Mouse (Mus musculus): ENCODE measurements around the gene Pcdh8. TPM values are rescaled to one million over a fixed set of nuclear protein-coding genes. Genes with fewer than 3 reads are reported as not detected.
A peak's percentile ranks its signal among the peaks of the same experiment; 100 is the strongest.

Pcdh8 gene
- 22.7 and 35.1 TPM in 2 replicates for polyA plus RNA-seq (2014; fragmentation: Nextera tagmentation; extraction: Ambion mirVana)

- H3K4me3 ChIP-seq (ENCODE audit: low read depth, low read length): peak within 1 kb of the TSS; percentile 60
- peaks cover 20% of the 10 kb centered on the region; the same call in 1 of the 2 replicates for H3K27me3 ChIP-seq (replicated peaks; ENCODE audit: control insufficient read depth, insufficient read depth, low read length)
- 0% methylated on average over 29 of the region's 30 CpGs for WGBS
- peak within 1 kb of the TSS; percentile 83 for H3K4me2 ChIP-seq (ENCODE audit: low read length)
- H3K9me3 ChIP-seq (replicated peaks; ENCODE audit: control insufficient read depth, low read length): 0 out of 2 replicates have a peak, but pooled peaks cover 4% of the 10 kb centered on the region
- peak; percentile 98 for DNase-seq (ENCODE audit: low spot score)
- H3K36me3 ChIP-seq (ENCODE audit: control insufficient read depth, insufficient read depth, low read length): peaks cover 4% of the 10 kb centered on the region; the same call in 1 of the 2 replicates
- peak within 1 kb of the TSS; percentile 90 for H3K27ac ChIP-seq (ENCODE audit: low read depth, low read length)
- ATAC-seq: peak; percentile 92
- H3K9ac ChIP-seq (ENCODE audit: low read length): peak within 1 kb of the TSS; percentile 75
- H3K4me1 ChIP-seq (ENCODE audit: control insufficient read depth, insufficient read depth, low read length): peaks cover 31% of the 10 kb centered on the region
These were observed at the start of gene Pcdh8 for GRCm38 (mm10) chr14:79771094-79771535. Gene Pcdh8, minus strand, starts transcription at chr14:79771312.

GRCm38 (mm10) chr14:79814709-79815108 lies 43.6 kb upstream of the Pcdh8 start:
- no peak for ATAC-seq
- Histone ChIP-seq H3K9ac (ENCODE audit: low read length) (no peak overlapping the region), H3K36me3 (ENCODE audit: control insufficient read depth, insufficient read depth, low read length) (no peaks in the 10 kb centered on the region), H3K4me1 (ENCODE audit: control insufficient read depth, insufficient read depth, low read length) (no peaks in the 10 kb centered on the region), H3K27me3 (replicated peaks; ENCODE audit: control insufficient read depth, insufficient read depth, low read length) (no peaks in the 10 kb centered on the region), H3K9me3 (replicated peaks; ENCODE audit: control insufficient read depth, low read length) (no peaks in the 10 kb centered on the region), H3K4me2 (ENCODE audit: low read length) (no peak overlapping the region), H3K4me3 (ENCODE audit: low read depth, low read length) (no peak overlapping the region), H3K27ac (ENCODE audit: low read depth, low read length) (no peak overlapping the region)
- DNase-seq (ENCODE audit: low spot score): no peak
- 55% methylated on average over 8 of the region's 8 CpGs for WGBS

GRCm38 (mm10) chr14:79814084-79814483 lies 43.0 kb upstream of the Pcdh8 start:
- Histone ChIP-seq H3K9ac (ENCODE audit: low read length) (no peak overlapping the region), H3K36me3 (ENCODE audit: control insufficient read depth, insufficient read depth, low read length) (no peaks in the 10 kb centered on the region), H3K4me3 (ENCODE audit: low read depth, low read length) (no peak overlapping the region), H3K27me3 (replicated peaks; ENCODE audit: control insufficient read depth, insufficient read depth, low read length) (no peaks in the 10 kb centered on the region), H3K27ac (ENCODE audit: low read depth, low read length) (no peak overlapping the region), H3K4me1 (ENCODE audit: control insufficient read depth, insufficient read depth, low read length) (no peaks in the 10 kb centered on the region), H3K4me2 (ENCODE audit: low read length) (no peak overlapping the region), H3K9me3 (replicated peaks; ENCODE audit: control insufficient read depth, low read length) (no peaks in the 10 kb centered on the region)
- DNase-seq (ENCODE audit: low spot score): no peak
- ATAC-seq: no peak
- 33% methylated on average over 1 of the region's 1 CpGs for WGBS

- Histone ChIP-seq H3K4me1 (ENCODE audit: control insufficient read depth, insufficient read depth, low read length) (peaks cover 6% of the 10 kb centered on the region), H3K27me3 (replicated peaks; ENCODE audit: control insufficient read depth, insufficient read depth, low read length) (no peaks in the 10 kb centered on the region), H3K36me3 (ENCODE audit: control insufficient read depth, insufficient read depth, low read length) (no peaks in the 10 kb centered on the region), H3K4me3 (ENCODE audit: low read depth, low read length) (no peak overlapping the region), H3K9me3 (replicated peaks; ENCODE audit: control insufficient read depth, low read length) (no peaks in the 10 kb centered on the region), H3K4me2 (ENCODE audit: low read length) (no peak overlapping the region), H3K27ac (ENCODE audit: low read depth, low read length) (no peak overlapping the region), H3K9ac (ENCODE audit: low read length) (no peak overlapping the region)
- peak; percentile 54 for DNase-seq (ENCODE audit: low spot score)
- peak; percentile 54; the same call in 1 of the 2 replicates for ATAC-seq
- WGBS: 66% methylated on average over 8 of the region's 8 CpGs
These were observed 22.1 kb upstream of the Pcdh8 start for GRCm38 (mm10) chr14:79793179-79793578.

- WGBS: 22% methylated on average over 4 of the region's 4 CpGs
- H3K4me1 ChIP-seq (ENCODE audit: control insufficient read depth, insufficient read depth, low read length): peaks cover 6% of the 10 kb centered on the region
- H3K9ac ChIP-seq (ENCODE audit: low read length): no peak overlapping the region
- DNase-seq (ENCODE audit: low spot score) (peak; percentile 81), ATAC-seq (peak; percentile 66)
- no peak overlapping the region for H3K4me3 ChIP-seq (ENCODE audit: low read depth, low read length)
- no peak overlapping the region for H3K27ac ChIP-seq (ENCODE audit: low read depth, low read length)
- H3K36me3 ChIP-seq (ENCODE audit: control insufficient read depth, insufficient read depth, low read length): no peaks in the 10 kb centered on the region
- no peaks in the 10 kb centered on the region for H3K9me3 ChIP-seq (replicated peaks; ENCODE audit: control insufficient read depth, low read length)
- no peaks in the 10 kb centered on the region for H3K27me3 ChIP-seq (replicated peaks; ENCODE audit: control insufficient read depth, insufficient read depth, low read length)
- H3K4me2 ChIP-seq (ENCODE audit: low read length): no peak overlapping the region
These were observed 18.4 kb upstream of the Pcdh8 start for GRCm38 (mm10) chr14:79789535-79789934.

GRCm38 (mm10) chr14:79788656-79789204 lies 17.6 kb upstream of the Pcdh8 start:
- WGBS: 55% methylated on average over 2 of the region's 2 CpGs
- ATAC-seq: peak; percentile 45; the same call in 1 of the 2 replicates
- peak; percentile 32 for DNase-seq (ENCODE audit: low spot score)
- no peaks in the 10 kb centered on the region for H3K36me3 ChIP-seq (ENCODE audit: control insufficient read depth, insufficient read depth, low read length)
- no peak overlapping the region for H3K27ac ChIP-seq (ENCODE audit: low read depth, low read length)
- H3K4me2 ChIP-seq (ENCODE audit: low read length): no peak overlapping the region
- no peak overlapping the region for H3K9ac ChIP-seq (ENCODE audit: low read length)
- no peaks in the 10 kb centered on the region for H3K27me3 ChIP-seq (replicated peaks; ENCODE audit: control insufficient read depth, insufficient read depth, low read length)
- no peak overlapping the region for H3K4me3 ChIP-seq (ENCODE audit: low read depth, low read length)
- H3K9me3 ChIP-seq (replicated peaks; ENCODE audit: control insufficient read depth, low read length): no peaks in the 10 kb centered on the region
- peaks cover 6% of the 10 kb centered on the region for H3K4me1 ChIP-seq (ENCODE audit: control insufficient read depth, insufficient read depth, low read length)

GRCm38 (mm10) chr14:79787918-79788317 lies 16.8 kb upstream of the Pcdh8 start:
- H3K4me2 ChIP-seq (ENCODE audit: low read length): no peak overlapping the region
- no peak for ATAC-seq
- no peak overlapping the region for H3K4me3 ChIP-seq (ENCODE audit: low read depth, low read length)
- no peaks in the 10 kb centered on the region for H3K9me3 ChIP-seq (replicated peaks; ENCODE audit: control insufficient read depth, low read length)
- no peak for DNase-seq (ENCODE audit: low spot score)
- H3K27ac ChIP-seq (ENCODE audit: low read depth, low read length): no peak overlapping the region
- H3K27me3 ChIP-seq (replicated peaks; ENCODE audit: control insufficient read depth, insufficient read depth, low read length): no peaks in the 10 kb centered on the region
- H3K4me1 ChIP-seq (ENCODE audit: control insufficient read depth, insufficient read depth, low read length): peaks cover 4% of the 10 kb centered on the region; the same call in 1 of the 2 replicates
- H3K36me3 ChIP-seq (ENCODE audit: control insufficient read depth, insufficient read depth, low read length): no peaks in the 10 kb centered on the region
- 92% methylated on average over 6 of the region's 6 CpGs for WGBS
- H3K9ac ChIP-seq (ENCODE audit: low read length): no peak overlapping the region

GRCm38 (mm10) chr14:79785400-79785799 lies 14.3 kb upstream of the Pcdh8 start:
- Histone ChIP-seq H3K9me3 (replicated peaks; ENCODE audit: control insufficient read depth, low read length) (no peaks in the 10 kb centered on the region), H3K4me2 (ENCODE audit: low read length) (no peak overlapping the region), H3K36me3 (ENCODE audit: control insufficient read depth, insufficient read depth, low read length) (no peaks in the 10 kb centered on the region), H3K4me1 (ENCODE audit: control insufficient read depth, insufficient read depth, low read length) (peaks cover 4% of the 10 kb centered on the region; the same call in 1 of the 2 replicates), H3K27ac (ENCODE audit: low read depth, low read length) (no peak overlapping the region), H3K4me3 (ENCODE audit: low read depth, low read length) (no peak overlapping the region), H3K9ac (ENCODE audit: low read length) (no peak overlapping the region), H3K27me3 (replicated peaks; ENCODE audit: control insufficient read depth, insufficient read depth, low read length) (no peaks in the 10 kb centered on the region)
- DNase-seq (ENCODE audit: low spot score) (no peak), ATAC-seq (no peak)
- WGBS: 60% methylated on average over 4 of the region's 4 CpGs

- no peak overlapping the region for H3K9ac ChIP-seq (ENCODE audit: low read length)
- ATAC-seq (no peak), DNase-seq (ENCODE audit: low spot score) (no peak)
- 94% methylated on average over 1 of the region's 1 CpGs for whole genome bisulfite sequencing
- H3K4me1 ChIP-seq (ENCODE audit: control insufficient read depth, insufficient read depth, low read length): no peaks in the 10 kb centered on the region
- no peak overlapping the region for H3K4me3 ChIP-seq (ENCODE audit: low read depth, low read length)
- H3K36me3 ChIP-seq (ENCODE audit: control insufficient read depth, insufficient read depth, low read length): no peaks in the 10 kb centered on the region
- H3K27me3 ChIP-seq (replicated peaks; ENCODE audit: control insufficient read depth, insufficient read depth, low read length): no peaks in the 10 kb centered on the region
- no peaks in the 10 kb centered on the region for H3K9me3 ChIP-seq (replicated peaks; ENCODE audit: control insufficient read depth, low read length)
- no peak overlapping the region for H3K27ac ChIP-seq (ENCODE audit: low read depth, low read length)
- H3K4me2 ChIP-seq (ENCODE audit: low read length): no peak overlapping the region
These were observed 9.8 kb upstream of the Pcdh8 start for GRCm38 (mm10) chr14:79780889-79781288.

Data from forebrain, embryonic 14.5 days (tissue).